Mouse (Mus musculus): ENCODE results near the gene Krt4.

DNA sequence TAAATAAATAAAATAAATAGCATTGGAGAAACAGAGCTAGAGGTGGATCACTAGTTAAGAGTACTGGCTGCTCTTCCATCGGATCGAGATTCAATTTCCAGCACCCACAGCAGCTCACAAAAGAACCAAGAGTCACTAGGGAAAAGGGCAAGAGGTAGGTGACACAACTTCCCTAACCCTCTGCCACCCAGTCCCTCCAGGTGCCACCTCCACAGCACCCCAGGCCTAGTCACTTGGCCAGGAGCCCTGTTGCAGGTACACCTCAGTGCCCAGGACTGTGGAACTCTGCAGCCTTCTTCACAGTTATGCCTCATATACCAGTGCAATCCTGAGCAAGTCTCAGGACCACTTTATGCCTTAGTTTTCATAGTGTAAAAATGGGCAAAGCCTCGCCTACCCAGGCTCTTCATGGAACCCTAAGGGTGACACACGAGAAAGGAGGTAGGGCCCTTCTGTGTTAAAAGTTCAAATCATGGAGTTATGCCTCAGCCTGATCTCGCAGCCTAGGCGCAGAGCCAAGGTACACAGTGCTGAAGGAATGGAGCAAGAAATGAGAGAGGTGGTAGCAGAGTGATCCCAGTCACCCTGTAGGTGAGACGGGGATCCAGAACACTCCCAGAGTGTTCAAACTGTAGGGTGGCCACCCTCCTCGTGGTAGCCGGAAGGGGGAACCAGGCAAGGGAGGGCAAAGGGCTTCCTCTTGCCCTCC, 14.2 kb upstream of the Krt4 start:
- TF ChIP-seq CTCF (IDR thresholded peaks at IDR 0.05; ENCODE audit: low read depth, low read length) (no peak), GATA1 (IDR thresholded peaks at IDR 0.05; ENCODE audit: borderline replicate concordance, low read length) (no peak), TAL1 (conservative IDR thresholded peaks at IDR 0.05; ENCODE audit: low read depth, low read length) (no peak), GATA2 (IDR thresholded peaks at IDR 0.05; ENCODE audit: borderline replicate concordance, low read depth, low read length) (no peak)
